Mouse (Mus musculus): ENCODE measurements around the gene Olfr209. TPM values are rescaled to one million over a fixed set of nuclear protein-coding genes. Genes with fewer than 3 reads are reported as not detected.

The Olfr209 gene
- polyA plus RNA-seq (2014; fragmentation: Nextera tagmentation; extraction: Ambion mirVana), result not detected in 2 replicates

DNA sequence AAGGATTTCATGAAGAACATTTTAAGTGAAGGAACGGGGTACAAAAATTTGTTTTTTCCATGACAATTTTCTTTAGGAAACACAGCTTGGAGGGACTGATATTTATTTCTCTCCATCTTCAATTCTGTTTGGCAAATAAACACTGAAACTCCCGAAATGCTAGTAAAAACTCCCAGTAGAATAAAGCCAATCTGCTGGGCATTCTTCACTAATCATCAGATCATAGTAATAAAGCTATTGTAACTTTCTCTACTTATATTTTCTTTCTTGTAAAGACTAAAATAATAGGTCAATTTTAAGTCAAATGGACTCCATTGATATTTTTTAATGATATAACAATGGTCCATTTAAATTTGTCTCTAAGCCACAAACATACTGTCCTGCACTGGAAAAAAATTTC, at the start of gene Olfr209:
Olfr209 (minus strand) TSS at position 101 of the 400 bp plus-strand sequence.
- Histone ChIP-seq H3K4me3 (ENCODE audit: low read depth, low read length) (no peak within 1 kb of the TSS), H3K9me3 (ENCODE audit: control insufficient read depth, low read length) (no peaks in the 10 kb centered on the region), H3K27ac (ENCODE audit: low read depth, low read length) (no peak within 1 kb of the TSS), H3K9ac (ENCODE audit: low read length) (no peak within 1 kb of the TSS), H3K4me1 (ENCODE audit: control insufficient read depth, insufficient read depth, low read length) (no peaks in the 10 kb centered on the region), H3K4me2 (ENCODE audit: low read depth) (no peak within 1 kb of the TSS), H3K27me3 (ENCODE audit: control insufficient read depth, insufficient read depth, low read length) (no peaks in the 10 kb centered on the region), H3K36me3 (ENCODE audit: control insufficient read depth, insufficient read depth, low read length) (no peaks in the 10 kb centered on the region)
- ATAC-seq (ENCODE audit: insufficient read depth, low FRiP score, low TSS enrichment), result no peak
- DNase-seq (ENCODE audit: low spot score), result no peak
- WGBS, result 82% methylated on average over 2 of the region's 2 CpGs

DNA sequence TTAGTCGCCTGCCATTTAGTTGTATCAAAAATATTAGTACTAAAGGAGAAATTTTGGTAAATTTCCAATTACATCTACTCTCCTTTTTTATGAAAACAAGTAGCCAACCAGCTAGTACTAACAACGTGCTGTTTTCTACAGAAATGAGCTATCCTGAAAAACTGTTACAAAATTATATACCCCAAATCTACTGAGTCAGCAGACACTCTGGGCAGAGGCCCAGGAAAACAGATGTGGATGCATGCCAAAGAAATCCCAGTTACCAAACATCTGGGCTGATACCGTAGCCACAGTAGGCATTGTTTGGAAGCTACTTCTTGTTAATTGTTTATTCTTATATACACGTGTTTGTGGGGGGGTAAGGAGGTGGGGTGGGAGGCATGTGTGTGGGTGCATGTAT, 49.7 kb upstream of the Olfr209 start:
- H3K27ac ChIP-seq (ENCODE audit: low read depth, low read length), result no peak overlapping the region
- DNase-seq (ENCODE audit: low spot score), result no peak
- no peaks in the 10 kb centered on the region for H3K4me1 ChIP-seq (ENCODE audit: control insufficient read depth, insufficient read depth, low read length)
- H3K9ac ChIP-seq (ENCODE audit: low read length), result no peak overlapping the region
- H3K9me3 ChIP-seq (ENCODE audit: control insufficient read depth, low read length), result no peaks in the 10 kb centered on the region
- WGBS, result 73% methylated on average over 4 of the region's 4 CpGs
- H3K36me3 ChIP-seq (ENCODE audit: control insufficient read depth, insufficient read depth, low read length), result no peaks in the 10 kb centered on the region
- no peak overlapping the region for H3K4me3 ChIP-seq (ENCODE audit: low read depth, low read length)
- H3K27me3 ChIP-seq (ENCODE audit: control insufficient read depth, insufficient read depth, low read length), result no peaks in the 10 kb centered on the region
- H3K4me2 ChIP-seq (ENCODE audit: low read depth), result no peak overlapping the region
- ATAC-seq (ENCODE audit: insufficient read depth, low FRiP score, low TSS enrichment), result no peak

DNA sequence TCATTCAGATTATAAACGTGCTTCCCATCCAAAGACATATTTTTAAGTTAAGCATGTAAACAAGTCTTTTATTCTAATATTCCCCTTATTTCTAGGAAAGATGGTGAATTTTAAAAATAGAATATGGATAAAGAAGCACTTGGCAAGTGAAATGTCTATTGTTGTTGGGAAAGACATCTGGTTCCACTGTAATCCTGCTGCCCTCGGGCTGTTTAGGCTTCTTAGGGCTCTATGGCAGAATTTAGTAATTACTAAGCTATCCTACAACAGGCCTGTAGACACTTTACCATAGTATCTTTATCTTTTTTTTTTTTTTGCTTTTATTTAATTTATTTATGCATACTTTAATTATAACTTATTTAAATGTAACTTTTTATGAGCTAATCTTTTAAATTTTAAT, 46.0 kb upstream of the Olfr209 start:
- no peak overlapping the region for H3K9ac ChIP-seq (ENCODE audit: low read length)
- H3K4me3 ChIP-seq (ENCODE audit: low read depth, low read length), result no peak overlapping the region
- no peaks in the 10 kb centered on the region for H3K36me3 ChIP-seq (ENCODE audit: control insufficient read depth, insufficient read depth, low read length)
- no peak overlapping the region for H3K4me2 ChIP-seq (ENCODE audit: low read depth)
- WGBS, result 68% methylated on average over 2 of the region's 2 CpGs
- no peaks in the 10 kb centered on the region for H3K27me3 ChIP-seq (ENCODE audit: control insufficient read depth, insufficient read depth, low read length)
- peak overlapping the region; percentile 67; the same call in 1 of the 2 replicates for H3K27ac ChIP-seq (ENCODE audit: low read depth, low read length)
- ATAC-seq (ENCODE audit: insufficient read depth, low FRiP score, low TSS enrichment), result no peak
- no peak for DNase-seq (ENCODE audit: low spot score)
- no peaks in the 10 kb centered on the region for H3K9me3 ChIP-seq (ENCODE audit: control insufficient read depth, low read length)
- no peaks in the 10 kb centered on the region for H3K4me1 ChIP-seq (ENCODE audit: control insufficient read depth, insufficient read depth, low read length)

DNA sequence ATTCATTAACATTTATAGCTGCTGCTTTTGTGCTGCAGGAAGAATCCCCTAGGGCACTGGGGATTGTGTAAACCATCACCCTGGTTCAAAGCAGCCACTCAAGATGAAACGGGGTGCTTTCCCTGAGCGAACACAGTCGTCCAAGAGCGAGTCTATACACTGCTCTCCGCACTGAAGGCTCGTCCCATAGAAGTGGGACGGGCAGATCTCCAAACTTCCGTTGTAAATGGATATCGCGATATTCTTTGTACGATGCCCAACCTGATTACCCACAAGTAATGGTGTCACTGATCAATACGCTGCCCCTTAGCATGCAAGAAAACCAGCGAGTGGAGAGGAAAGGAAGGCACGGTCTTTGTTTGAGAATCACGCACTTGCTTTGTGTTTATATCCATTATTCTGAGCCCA, 45.6 kb upstream of the Olfr209 start:
- no peaks in the 10 kb centered on the region for H3K4me1 ChIP-seq (ENCODE audit: control insufficient read depth, insufficient read depth, low read length)
- peak; percentile 79 for ATAC-seq (ENCODE audit: insufficient read depth, low FRiP score, low TSS enrichment)
- whole genome bisulfite sequencing, result 48% methylated on average over 15 of the region's 15 CpGs
- H3K27me3 ChIP-seq (ENCODE audit: control insufficient read depth, insufficient read depth, low read length), result no peaks in the 10 kb centered on the region
- no peak overlapping the region for H3K9ac ChIP-seq (ENCODE audit: low read length)
- peak; percentile 33 for DNase-seq (ENCODE audit: low spot score)
- no peak overlapping the region for H3K4me2 ChIP-seq (ENCODE audit: low read depth)
- H3K36me3 ChIP-seq (ENCODE audit: control insufficient read depth, insufficient read depth, low read length), result no peaks in the 10 kb centered on the region
- H3K27ac ChIP-seq (ENCODE audit: low read depth, low read length), result peak overlapping the region; percentile 67; the same call in 1 of the 2 replicates
- H3K9me3 ChIP-seq (ENCODE audit: control insufficient read depth, low read length), result no peaks in the 10 kb centered on the region
- H3K4me3 ChIP-seq (ENCODE audit: low read depth, low read length), result no peak overlapping the region

DNA sequence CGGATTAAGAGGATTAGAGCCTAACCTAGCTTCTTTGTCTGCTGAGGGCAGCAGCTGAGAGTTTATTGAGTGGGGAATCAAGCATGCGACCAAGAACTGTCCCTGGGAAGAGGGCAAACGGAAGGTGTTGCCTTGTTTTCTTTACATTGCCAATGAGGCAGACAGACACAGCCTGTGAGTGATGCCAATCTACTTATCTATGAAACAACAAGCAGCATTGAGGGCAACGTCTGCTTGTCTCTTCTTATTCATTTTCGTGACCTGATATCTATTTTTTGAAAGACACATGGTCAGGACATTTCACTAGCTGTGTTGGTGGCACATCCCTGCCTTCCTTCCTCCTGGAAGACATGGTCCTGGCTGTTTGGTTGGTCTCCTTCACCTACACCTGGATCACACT, 43.2 kb upstream of the Olfr209 start, which contains the start of gene Gabrr3:
Gabrr3 (plus strand) TSS at position 301 of the 400 bp plus-strand sequence.
- Histone ChIP-seq H3K27me3 (ENCODE audit: control insufficient read depth, insufficient read depth, low read length) (no peaks in the 10 kb centered on the region), H3K4me3 (ENCODE audit: low read depth, low read length) (no peak within 1 kb of the TSS), H3K36me3 (ENCODE audit: control insufficient read depth, insufficient read depth, low read length) (no peaks in the 10 kb centered on the region), H3K9ac (ENCODE audit: low read length) (no peak within 1 kb of the TSS), H3K4me1 (ENCODE audit: control insufficient read depth, insufficient read depth, low read length) (no peaks in the 10 kb centered on the region), H3K27ac (ENCODE audit: low read depth, low read length) (no peak within 1 kb of the TSS), H3K4me2 (ENCODE audit: low read depth) (no peak within 1 kb of the TSS), H3K9me3 (ENCODE audit: control insufficient read depth, low read length) (no peaks in the 10 kb centered on the region)
- no peak for DNase-seq (ENCODE audit: low spot score)
- ATAC-seq (ENCODE audit: insufficient read depth, low FRiP score, low TSS enrichment), result no peak
- 77% methylated on average over 5 of the region's 5 CpGs for WGBS

DNA sequence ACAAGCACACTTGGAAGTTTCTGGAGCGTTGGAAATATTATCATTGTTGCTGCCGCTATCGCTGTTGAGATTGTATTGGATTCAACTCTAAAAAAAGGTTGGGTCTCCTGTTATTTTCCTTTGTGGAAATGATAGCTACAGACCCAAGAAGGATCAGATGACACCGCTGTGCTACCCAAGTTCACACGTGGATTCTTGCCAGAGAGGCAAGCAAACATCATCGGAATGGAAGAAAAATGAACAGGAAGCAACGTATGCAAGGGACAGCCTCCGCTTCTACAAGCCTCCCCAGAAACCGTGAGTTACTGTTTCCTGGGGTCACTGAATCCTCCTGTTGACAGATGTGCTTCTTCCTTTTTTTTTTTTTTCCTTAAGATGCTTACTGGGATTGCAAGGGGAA, 41.0 kb upstream of the Olfr209 start:
- no peaks in the 10 kb centered on the region for H3K27me3 ChIP-seq (ENCODE audit: control insufficient read depth, insufficient read depth, low read length)
- no peaks in the 10 kb centered on the region for H3K36me3 ChIP-seq (ENCODE audit: control insufficient read depth, insufficient read depth, low read length)
- H3K4me2 ChIP-seq (ENCODE audit: low read depth), result no peak overlapping the region
- ATAC-seq (ENCODE audit: insufficient read depth, low FRiP score, low TSS enrichment), result no peak
- no peak overlapping the region for H3K4me3 ChIP-seq (ENCODE audit: low read depth, low read length)
- no peak for DNase-seq (ENCODE audit: low spot score)
- no peak overlapping the region for H3K9ac ChIP-seq (ENCODE audit: low read length)
- 81% methylated on average over 9 of the region's 9 CpGs for WGBS
- no peaks in the 10 kb centered on the region for H3K9me3 ChIP-seq (ENCODE audit: control insufficient read depth, low read length)
- H3K27ac ChIP-seq (ENCODE audit: low read depth, low read length), result no peak overlapping the region
- H3K4me1 ChIP-seq (ENCODE audit: control insufficient read depth, insufficient read depth, low read length), result no peaks in the 10 kb centered on the region

DNA sequence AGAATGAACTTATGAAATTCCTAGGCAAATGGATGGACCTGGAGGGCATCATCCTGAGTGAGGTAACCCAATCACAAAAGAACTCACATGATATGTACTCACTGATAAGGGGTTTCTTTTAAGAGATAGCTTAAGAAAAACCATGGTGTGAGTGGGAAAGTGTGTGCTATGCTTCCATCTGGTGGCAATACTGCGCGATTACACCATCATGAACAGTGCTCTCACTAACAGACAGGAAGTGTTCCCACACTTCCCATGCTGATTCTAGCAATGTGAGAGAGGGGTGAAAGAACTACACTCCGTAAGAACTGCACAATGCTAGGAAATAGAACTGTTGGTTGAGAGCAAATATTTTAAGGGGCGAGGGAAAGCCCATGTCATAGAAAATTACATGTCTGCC, 39.9 kb upstream of the Olfr209 start:
- peak; percentile 58; the same call in 1 of the 2 replicates for ATAC-seq (ENCODE audit: insufficient read depth, low FRiP score, low TSS enrichment)
- 20% methylated on average over 4 of the region's 4 CpGs for WGBS

DNA sequence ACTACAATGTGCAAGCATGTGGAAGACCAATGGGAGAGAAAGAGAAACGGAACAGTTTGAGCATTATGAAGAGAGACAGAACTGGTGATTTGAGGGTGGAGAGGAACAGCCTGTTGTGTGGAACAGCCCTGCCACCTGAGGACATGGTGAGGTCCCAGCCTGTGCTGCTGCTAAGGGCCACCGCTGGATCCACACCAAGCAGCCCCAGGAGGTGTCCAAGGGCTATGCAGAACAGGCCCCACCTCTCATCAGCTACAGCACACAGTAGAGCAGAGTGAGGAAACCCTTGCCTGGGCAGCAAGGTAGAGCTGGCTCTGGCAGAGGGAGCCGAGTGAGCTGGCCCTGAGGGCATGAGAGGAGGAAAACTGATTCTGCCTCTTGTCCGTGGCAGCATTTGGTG, 38.2 kb upstream of the Olfr209 start:
- WGBS, result 74% methylated on average over 4 of the region's 4 CpGs
- H3K36me3 ChIP-seq (ENCODE audit: control insufficient read depth, insufficient read depth, low read length), result no peaks in the 10 kb centered on the region
- no peak overlapping the region for H3K4me2 ChIP-seq (ENCODE audit: low read depth)
- H3K4me3 ChIP-seq (ENCODE audit: low read depth, low read length), result no peak overlapping the region
- no peak overlapping the region for H3K9ac ChIP-seq (ENCODE audit: low read length)
- H3K27ac ChIP-seq (ENCODE audit: low read depth, low read length), result no peak overlapping the region
- ATAC-seq (ENCODE audit: insufficient read depth, low FRiP score, low TSS enrichment) (no peak), DNase-seq (ENCODE audit: low spot score) (no peak)
- no peaks in the 10 kb centered on the region for H3K9me3 ChIP-seq (ENCODE audit: control insufficient read depth, low read length)
- H3K27me3 ChIP-seq (ENCODE audit: control insufficient read depth, insufficient read depth, low read length), result no peaks in the 10 kb centered on the region
- no peaks in the 10 kb centered on the region for H3K4me1 ChIP-seq (ENCODE audit: control insufficient read depth, insufficient read depth, low read length)

More for the DNA sequence above, 39.9 kb upstream of the Olfr209 start:
- Histone ChIP-seq H3K9me3 (ENCODE audit: control insufficient read depth, low read length) (no peaks in the 10 kb centered on the region), H3K4me3 (ENCODE audit: low read depth, low read length) (no peak overlapping the region), H3K9ac (ENCODE audit: low read length) (no peak overlapping the region), H3K36me3 (ENCODE audit: control insufficient read depth, insufficient read depth, low read length) (no peaks in the 10 kb centered on the region), H3K27ac (ENCODE audit: low read depth, low read length) (no peak overlapping the region), H3K4me1 (ENCODE audit: control insufficient read depth, insufficient read depth, low read length) (no peaks in the 10 kb centered on the region), H3K27me3 (ENCODE audit: control insufficient read depth, insufficient read depth, low read length) (no peaks in the 10 kb centered on the region), H3K4me2 (ENCODE audit: low read depth) (no peak overlapping the region)
- peak; percentile 50 for DNase-seq (ENCODE audit: low spot score)

DNA sequence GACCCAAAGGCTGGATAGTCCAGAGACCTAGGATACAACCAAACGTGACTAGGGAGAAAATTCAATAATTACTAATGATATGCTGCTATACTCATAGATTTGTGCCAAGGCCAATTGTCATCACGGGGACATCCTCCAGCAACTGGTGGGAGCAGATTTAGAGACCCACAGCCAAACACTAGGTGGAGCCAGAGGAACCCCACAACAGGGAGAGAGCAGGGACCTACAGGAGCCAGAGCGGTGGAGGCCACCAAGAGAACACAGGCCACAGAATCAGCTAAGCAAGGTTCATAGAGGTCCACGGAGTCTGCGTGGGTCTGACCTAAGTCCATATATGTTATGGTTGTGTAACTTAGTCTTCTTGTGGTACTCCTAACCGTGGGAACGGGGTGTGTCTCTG, 37.3 kb upstream of the Olfr209 start:
- no peaks in the 10 kb centered on the region for H3K36me3 ChIP-seq (ENCODE audit: control insufficient read depth, insufficient read depth, low read length)
- H3K4me3 ChIP-seq (ENCODE audit: low read depth, low read length), result no peak overlapping the region
- no peak for DNase-seq (ENCODE audit: low spot score)
- 74% methylated on average over 7 of the region's 7 CpGs for WGBS
- no peak overlapping the region for H3K9ac ChIP-seq (ENCODE audit: low read length)
- no peaks in the 10 kb centered on the region for H3K9me3 ChIP-seq (ENCODE audit: control insufficient read depth, low read length)
- H3K27ac ChIP-seq (ENCODE audit: low read depth, low read length), result no peak overlapping the region
- ATAC-seq (ENCODE audit: insufficient read depth, low FRiP score, low TSS enrichment), result no peak
- no peak overlapping the region for H3K4me2 ChIP-seq (ENCODE audit: low read depth)
- H3K4me1 ChIP-seq (ENCODE audit: control insufficient read depth, insufficient read depth, low read length), result no peaks in the 10 kb centered on the region
- H3K27me3 ChIP-seq (ENCODE audit: control insufficient read depth, insufficient read depth, low read length), result no peaks in the 10 kb centered on the region

All from neural tube, embryonic 11.5 days (tissue).